Mouse (Mus musculus): ENCODE measurements around the gene Ppp1cb.
A peak's percentile ranks its signal among the peaks of the same experiment; 100 is the strongest.

Ppp1cb gene

DNA sequence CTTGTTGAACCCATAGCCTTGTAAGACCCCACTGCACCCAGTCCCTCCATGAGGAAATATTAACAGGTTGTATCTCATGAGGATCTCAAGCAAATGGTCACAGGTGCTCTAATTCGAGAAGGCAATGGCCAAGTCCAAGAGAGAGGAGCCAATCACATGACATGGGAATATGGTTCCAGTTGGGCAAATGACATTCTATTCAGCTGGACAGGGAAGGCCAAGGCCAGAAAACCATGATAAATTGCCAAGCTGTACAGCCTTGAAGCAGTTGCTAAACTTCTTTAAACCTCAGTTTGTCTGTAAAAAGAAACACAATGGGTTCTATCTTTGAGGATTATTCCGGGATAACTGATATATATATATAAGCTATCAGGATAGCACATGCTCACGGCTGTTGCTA is 14.7 kb upstream of the Ppp1cb start:
- no peak for DNase-seq (ENCODE audit: low spot score in 2 of 2)

DNA sequence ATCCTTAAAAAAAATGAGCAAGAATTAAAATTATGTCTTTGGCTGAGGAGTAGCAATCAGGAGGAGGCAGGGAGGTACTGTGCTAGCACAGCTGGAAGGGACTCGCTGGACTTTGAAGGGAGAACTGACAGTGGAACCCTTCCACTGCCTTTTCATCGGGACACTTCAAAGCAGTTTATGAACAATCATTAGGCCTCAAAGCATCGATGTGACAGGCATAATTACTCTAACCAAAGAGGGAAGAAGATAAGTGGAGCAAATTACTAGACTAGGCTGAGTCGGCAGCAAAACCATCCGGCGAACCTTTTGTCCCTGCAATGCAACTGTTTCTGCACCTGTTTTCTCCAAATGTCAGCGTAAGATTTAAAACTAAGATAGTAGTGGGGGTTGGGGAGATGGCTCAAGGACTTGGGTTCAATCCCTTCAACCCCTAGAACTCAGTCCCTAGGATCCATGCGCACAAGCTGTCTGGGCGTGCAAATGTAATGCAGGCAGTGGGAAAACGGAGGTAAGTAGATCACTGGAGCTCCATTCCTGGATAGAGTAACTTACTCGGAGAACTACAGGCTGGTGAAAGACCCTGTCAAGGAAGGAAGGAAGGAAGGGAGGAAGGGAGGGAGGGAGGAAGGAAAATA is 13.2 kb upstream of the Ppp1cb start:
- no peak for DNase-seq (ENCODE audit: low spot score in 2 of 2)

GRCm38 (mm10) chr5:32446394-32446793 is 12.2 kb upstream of the Ppp1cb start:
- no peak for DNase-seq (ENCODE audit: low spot score in 2 of 2)

- no peak for DNase-seq (ENCODE audit: low spot score in 2 of 2)
Measured at GRCm38 (mm10) chr5:32446810-32447209, 11.8 kb upstream of the Ppp1cb start.

- DNase-seq (ENCODE audit: low spot score in 2 of 2), result peak in 1 of 2 experiments; percentile 35
Measured at GRCm38 (mm10) chr5:32459251-32459881, 723 bp downstream of the Ppp1cb start.

DNA sequence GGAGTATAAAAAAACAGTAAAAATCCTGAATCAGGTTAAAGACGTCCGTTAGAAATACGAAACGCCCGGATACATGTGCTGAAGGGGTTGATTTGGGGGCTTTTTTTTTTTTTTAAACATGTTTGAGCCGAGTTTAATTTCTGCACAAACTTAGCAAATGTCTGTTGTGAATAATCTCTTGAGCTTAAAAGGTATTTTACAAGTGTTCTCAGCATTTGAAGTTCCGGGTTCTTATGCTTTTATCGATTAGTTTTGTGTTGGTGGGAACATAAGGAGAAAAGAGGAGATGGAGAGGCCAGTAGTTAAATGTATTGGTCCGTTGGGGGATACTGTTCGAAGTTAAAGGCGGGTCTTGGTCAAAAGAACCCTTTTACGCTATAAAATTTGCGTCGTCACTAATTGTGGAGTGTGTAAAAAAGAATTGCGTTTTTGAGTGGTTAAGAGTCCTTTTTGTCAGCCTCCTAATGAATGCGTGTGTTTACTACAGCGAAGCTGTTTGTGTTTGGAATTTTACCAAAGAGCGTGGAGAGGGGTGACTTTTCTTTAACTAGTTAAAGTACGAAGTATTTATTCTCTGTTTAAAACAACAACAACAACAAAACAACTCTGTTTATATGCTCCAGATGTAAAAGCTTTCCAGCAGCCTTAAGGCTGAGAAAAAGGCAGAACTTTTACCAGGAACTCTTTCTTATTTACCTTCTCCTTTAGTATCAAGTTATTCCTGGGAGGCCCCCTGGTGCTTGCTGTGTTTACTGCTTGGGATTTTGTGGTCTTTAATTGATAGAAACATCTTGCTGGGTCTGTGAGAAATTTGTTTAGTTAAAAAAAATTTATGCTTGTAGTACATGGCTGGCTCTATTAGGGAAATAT is 1.5 kb downstream of the Ppp1cb start:
- peak in 1 of 2 experiments; percentile 39 for DNase-seq (ENCODE audit: low spot score in 2 of 2)

DNA sequence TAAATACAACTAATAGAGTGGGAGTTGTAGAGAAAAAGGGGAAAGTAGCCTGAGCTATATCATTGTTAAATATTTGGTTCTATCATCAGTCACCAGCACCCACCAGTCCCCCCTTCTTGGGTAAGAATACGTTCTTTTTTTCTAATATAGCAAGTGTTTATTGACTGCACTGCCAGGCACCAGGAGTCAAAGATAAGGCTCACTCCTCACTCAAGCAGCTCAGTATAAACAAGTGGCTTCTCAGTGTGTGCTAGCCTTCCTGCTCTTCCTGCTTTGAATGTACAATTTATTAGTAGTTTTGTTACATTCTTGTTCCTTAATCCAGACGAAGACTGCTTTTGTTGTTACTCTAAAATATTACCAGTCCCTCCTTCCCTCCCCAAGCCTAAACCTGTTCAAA is 2.3 kb downstream of the Ppp1cb start:
- no peak for DNase-seq (ENCODE audit: low spot score in 2 of 2)

DNA sequence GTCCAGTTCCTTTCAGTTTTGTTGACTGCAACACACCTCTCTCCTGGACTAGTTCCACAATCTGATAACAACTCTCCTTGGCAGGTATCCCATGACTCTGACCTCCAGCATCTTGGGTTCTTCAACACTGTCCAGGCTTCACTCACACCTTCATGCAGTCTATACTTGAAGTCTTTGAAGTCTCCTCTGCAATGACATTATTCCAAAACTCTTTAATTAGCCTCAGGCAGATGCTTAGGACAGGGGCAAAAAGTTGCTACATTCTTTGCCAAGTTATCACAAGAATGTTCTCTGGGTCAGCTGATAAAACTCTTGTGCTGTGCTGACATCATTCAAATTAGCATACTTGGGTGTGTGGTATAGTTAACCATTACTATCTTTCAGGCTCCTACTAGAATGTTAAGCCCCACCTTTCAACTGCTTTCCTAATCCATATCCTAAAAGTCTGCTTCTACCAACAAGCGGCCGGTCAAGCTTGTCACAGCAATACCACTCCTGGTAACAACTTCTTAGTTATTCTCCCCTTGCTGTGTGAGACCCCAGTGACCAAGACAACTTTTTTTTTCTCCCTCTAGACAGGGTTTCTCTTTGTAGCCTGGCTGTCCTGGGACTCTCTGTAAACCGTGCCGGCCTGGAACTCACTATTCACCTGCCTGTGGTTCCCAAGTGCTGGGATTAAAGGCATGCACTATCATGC is 13.8 kb downstream of the Ppp1cb start:
- DNase-seq (ENCODE audit: low spot score in 2 of 2), result no peak

DNA sequence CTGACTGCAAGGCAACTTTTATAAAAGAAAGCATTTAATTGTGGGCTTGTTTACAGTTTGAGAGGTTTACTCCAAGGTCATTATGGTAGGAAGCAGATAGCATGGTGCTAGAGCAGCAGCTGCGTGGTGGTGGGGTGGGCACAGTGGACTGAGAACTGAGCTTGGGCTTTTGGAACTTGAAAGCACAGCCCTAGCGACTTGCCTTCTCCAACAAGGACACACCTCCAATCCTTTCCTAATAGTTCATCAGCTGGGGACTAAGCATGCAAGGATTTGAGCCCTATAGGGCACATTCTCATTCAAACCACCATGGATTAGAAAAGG is 14.3 kb downstream of the Ppp1cb start:
- DNase-seq (ENCODE audit: low spot score in 2 of 2), result no peak

DNA sequence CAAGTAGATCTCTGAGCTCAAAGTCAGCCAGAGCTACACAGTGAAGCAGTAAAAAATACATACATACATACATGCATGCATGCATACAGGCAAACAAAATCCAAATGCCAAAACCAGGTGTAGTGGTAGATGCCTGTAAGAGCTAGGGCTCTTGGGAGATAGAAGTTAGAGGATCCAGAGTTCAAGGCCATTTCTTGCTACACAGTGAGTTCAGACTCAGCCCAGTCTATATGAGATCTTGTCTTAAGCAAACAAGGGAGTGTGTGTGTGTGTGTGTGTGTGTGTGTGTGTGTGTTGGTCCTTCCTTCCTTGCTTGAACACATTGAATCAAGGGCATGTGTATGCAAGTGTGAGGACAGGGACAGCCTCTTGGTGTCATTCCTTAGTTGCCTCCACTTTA is 17.9 kb downstream of the Ppp1cb start:
- DNase-seq (ENCODE audit: low spot score in 2 of 2), result no peak

DNA sequence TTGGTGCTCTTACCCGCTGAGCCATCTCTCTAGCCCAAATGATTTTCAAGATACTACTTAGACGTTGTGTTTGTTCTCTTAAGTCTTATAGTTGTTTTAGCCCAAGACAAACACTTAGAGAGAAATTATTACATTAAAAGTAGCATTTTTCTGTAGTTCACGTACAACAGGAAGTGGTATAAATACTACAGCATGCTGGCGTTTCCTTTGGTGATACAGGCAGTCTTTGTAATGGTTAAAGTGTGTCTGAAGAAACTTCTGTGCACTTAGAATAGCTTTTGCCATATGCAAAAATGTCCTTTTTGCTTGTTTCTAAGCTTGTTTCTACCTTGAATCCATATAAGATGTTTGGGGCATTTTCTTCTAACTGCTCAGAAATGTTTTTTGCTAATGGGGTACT is 20.3 kb downstream of the Ppp1cb start:
- DNase-seq (ENCODE audit: low spot score in 2 of 2), result no peak

- DNase-seq (ENCODE audit: low spot score in 2 of 2), result no peak
Measured at GRCm38 (mm10) chr5:32485430-32485829, 26.8 kb downstream of the Ppp1cb start.

- DNase-seq (ENCODE audit: low spot score in 2 of 2), result no peak
Measured at GRCm38 (mm10) chr5:32488044-32488443, 29.4 kb downstream of the Ppp1cb start.

DNA sequence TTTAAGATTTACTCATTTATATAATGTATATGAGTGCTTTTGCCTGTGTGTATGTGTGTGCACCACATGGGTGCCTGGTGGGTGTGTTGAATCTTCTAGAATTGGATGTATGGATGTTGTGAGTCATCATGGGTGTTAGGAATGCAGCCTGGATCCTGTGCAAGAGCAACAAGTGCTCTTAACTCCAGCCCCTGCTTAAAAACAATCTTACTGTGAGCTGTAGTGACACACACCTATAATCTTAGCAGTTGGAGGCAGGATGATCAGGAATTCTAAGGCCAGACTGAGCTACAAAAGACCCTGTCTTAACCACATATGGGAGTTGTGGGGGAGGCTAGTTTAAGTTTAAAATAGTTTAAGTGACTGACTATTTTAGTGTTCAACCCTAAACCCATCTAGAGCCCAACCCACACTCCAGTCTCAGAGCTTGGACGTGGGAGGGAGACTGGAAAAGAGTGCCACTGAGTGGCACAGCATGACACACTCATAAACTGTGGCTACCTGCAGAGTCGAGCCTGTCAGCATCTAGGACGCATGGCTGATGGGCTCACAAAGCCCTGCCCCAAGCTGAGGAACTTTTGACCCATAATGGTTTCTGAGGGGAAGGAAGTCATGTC is 35.5 kb downstream of the Ppp1cb start:
- DNase-seq (ENCODE audit: low spot score in 2 of 2), result peak; percentile 59 to 62

DNA sequence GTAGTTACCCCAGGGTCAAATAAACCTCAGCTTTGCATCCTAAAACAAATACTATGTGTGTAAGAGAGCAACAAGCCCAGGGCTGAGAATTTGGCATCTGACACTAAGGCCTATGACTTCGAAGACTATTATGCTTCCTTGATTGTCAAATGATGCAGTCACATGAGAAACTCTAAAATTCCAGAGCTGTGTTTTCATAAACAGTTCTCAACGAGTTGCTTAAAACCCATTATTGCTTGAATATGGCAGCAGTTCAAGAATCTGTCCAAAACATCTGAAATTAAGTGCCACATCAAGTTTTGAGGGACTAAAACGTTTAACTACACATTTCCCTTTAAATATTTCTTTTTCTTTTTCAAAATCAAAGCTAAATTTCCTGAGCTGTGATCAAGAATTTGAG is 50.1 kb downstream of the Ppp1cb start:
- DNase-seq (ENCODE audit: low spot score in 2 of 2), result no peak

- DNase-seq (ENCODE audit: low spot score in 2 of 2), result peak in 1 of 2 experiments; percentile 8
Measured at GRCm38 (mm10) chr5:32520381-32520780, 61.7 kb downstream of the Ppp1cb start.

DNA sequence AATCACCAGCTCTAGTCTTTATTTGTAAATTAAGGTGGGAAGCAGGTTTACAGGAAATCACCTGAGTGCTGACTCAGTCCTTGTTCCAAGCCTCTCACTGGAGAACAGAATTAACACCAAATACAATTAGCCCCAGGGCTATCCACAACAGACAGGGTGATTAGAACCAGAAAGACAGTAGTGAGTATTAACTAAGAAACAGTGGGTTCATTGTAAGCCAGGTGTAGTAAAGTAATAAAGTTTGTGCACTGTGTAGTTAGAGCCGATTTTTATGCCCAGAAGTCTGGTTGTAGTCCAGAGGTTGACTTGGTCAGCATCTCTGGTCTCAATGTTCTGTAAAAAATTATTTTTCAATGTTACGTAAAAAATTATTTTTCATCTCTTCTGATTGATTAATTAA is 90.8 kb downstream of the Ppp1cb start:
- no peak for DNase-seq (ENCODE audit: low spot score in 2 of 2)

GRCm38 (mm10) chr5:32564697-32565096 is 106.1 kb downstream of the Ppp1cb start:
- DNase-seq (ENCODE audit: low spot score in 2 of 2), result no peak
